Mouse (Mus musculus) layer of hippocampus, adult 2 months (tissue): Measurements from ENCODE around the gene Nedd4. TPM values are rescaled to one million over a fixed set of nuclear protein-coding genes. Genes with fewer than 3 reads are reported as not detected.

Experiments
- DNase-seq, 2 experiments: peaks; one replicate each; pipeline ENCODE4 v3.0.0; 2022; ENCODE audit warnings: low spot score in 2 of 2
- H3K27ac ChIP-seq: fragments of 200-600 bp; 2 replicates; pipeline ENCODE4 v1.8.1; 2022
- H3K4me3 ChIP-seq: fragments of 200-600 bp; 2 replicates; pipeline ENCODE4 v1.8.1; 2022; ENCODE audit warnings: mild to moderate bottlenecking
- CTCF ChIP-seq: fragments of 200-600 bp; conservative IDR thresholded peaks from 2 replicates; pipeline ENCODE4 v1.8.1; 2022; ENCODE audit warnings: antibody characterized with exemption, mild to moderate bottlenecking, moderate library complexity
- long read RNA-seq, 2 experiments: library from polyadenylated mRNA; stranded (forward); transcript quantifications; one replicate each; pipeline ENCODE4 v2.0.0; 2021; ENCODE audit warnings: borderline mapping rate in 2 of 2
- total RNA-seq, 2 experiments: library from RNA; stranded (reverse); gene quantifications; 2 replicates each; pipeline ENCODE4 v1.2.3; 2021

Gene Nedd4
- 100 to 1,000 TPM; 298 to 301 TPM for total RNA-seq
- long read RNA-seq, experiment 1, full-length matches to known transcripts = 99 of 127 reads
- long read RNA-seq, experiment 1, partial matches to known transcripts = 14 of 127 reads
- long read RNA-seq, experiment 1, other reads (novel, unspliced or antisense) = 14 of 127 reads
- long read RNA-seq, experiment 2, full-length matches to known transcripts = 163 of 205 reads
- long read RNA-seq, experiment 2, partial matches to known transcripts = 40 of 205 reads
- long read RNA-seq, experiment 2, other reads (novel, unspliced or antisense) = 2 of 205 reads

DNA sequence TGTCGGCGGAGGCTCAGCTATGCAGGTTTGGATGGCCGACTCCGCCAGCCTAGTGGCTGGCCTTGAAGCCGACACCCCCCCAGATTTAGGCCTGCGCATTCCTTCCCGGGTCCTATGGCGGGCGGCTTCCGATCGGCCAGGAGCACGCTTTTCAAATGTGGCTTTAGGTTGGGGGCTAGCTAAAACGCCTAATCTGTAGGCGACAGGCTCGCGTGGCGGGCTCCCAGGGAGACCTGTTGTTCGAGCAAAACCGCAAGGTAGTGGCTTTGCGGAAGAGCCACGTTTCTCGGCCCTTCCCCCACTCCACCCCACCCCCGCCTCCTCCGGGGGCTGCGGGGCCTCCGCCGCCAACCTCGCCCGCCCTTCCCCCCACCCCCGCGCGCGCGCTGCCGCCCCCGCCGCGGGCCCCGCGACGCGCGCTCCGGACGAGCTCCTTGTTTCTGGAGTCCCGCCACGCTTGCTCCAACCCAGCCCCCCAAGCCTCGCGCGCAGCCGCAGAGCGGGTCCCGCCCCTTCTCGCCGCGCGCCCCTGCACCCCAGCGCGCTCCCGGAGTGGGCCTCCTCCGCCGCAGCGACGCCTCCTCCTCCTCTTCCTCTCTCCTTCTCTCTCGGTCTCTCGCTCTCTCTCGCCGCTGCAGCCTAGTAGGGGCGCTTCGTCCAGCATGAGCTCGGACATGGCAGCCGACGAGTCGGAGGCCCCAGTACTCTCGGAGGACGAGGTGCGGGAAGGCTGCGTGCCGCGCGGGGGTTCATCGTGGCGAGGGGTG, at the start of gene Nedd4:
Nedd4 (plus strand) TSS at position 452 of the 767 bp plus-strand sequence.
- TF ChIP-seq CTCF = peak; percentile 33
- Histone ChIP-seq H3K4me3 (peak within 1 kb of the TSS; percentile 90), H3K27ac (peak within 1 kb of the TSS; percentile 100)
- DNase-seq = peak; percentile 95 to 97

DNA sequence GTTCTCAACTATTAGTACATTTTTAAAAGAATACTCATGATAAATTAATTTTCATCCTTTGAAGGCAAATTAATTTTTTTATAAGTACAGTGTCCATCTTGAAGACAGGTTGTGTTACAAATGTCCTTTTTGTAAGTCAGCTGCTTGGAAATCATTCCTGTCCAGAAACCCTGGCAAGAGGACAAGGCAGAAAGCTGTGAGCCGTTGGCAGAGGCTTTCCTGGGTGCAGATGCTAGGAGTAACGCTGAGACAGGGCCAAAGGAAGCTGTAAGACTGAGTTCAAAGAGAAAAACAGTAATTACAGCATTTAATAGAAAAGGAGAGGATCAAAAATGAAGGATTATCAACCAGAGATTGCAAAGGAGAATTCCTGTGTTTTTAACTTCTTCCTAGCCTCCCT, 48.3 kb upstream of the Nedd4 start:
- 0 out of 2 replicates have a peak overlapping the region, but pooled peaks have one; percentile 14 for H3K27ac ChIP-seq
- no peak for TF ChIP-seq CTCF
- H3K4me3 ChIP-seq = no peak overlapping the region
- no peak for DNase-seq

DNA sequence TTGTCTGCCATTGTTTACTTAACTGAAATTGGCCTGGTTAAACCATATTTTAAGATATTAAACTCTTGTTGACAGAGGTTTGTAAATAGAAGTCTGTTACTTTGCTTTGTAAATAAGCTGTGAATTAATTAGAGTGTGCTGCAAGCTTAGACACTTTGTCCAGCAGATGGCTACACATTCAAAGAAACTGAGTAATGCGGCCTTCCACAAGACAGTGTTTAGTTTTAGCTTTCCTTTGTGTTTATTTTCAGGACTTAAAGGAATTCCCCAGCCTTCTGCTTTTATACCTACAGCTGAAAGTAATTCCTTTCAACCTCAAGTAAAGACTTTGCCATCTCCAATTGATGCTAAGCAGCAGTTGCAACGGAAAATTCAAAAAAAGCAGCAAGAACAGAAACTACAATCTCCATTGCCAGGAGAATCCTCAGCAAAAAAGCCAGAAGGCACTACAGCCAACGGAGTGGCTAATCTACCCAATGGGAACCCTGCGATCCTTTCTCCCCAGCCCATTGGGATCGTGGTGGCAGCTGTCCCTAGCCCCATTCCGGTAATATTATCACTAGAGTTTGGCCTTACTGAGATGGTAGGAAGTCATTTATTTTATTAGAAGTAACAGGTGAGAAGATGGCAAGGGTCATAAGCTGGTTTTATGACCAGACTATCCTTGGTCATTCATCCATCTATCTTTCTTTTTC, 47.2 kb upstream of the Nedd4 start:
- peak overlapping the region; percentile 32; the same call in 1 of the 2 replicates for H3K27ac ChIP-seq

DNA sequence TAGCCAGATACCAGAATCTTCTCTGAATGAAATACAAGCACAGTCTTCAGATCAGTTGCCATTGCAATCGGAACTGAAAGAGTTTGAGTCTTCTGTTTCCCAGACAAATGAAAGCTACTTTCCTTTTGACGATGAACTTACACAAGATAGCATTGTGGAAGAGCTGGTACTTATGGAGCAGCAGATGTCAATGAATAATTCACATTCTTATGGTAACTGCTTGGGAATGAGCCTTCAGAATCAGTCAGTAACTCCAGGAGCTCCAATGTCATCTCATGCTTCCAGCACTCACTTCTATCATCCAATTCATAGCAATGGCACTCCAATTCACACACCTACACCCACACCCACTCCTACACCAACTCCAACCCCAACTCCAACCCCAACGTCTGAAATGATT, 44.1 kb upstream of the Nedd4 start:
- TF ChIP-seq CTCF = no peak
- H3K4me3 ChIP-seq = no peak overlapping the region
- DNase-seq = no peak
- no peak overlapping the region for H3K27ac ChIP-seq

More for the DNA sequence above, 47.2 kb upstream of the Nedd4 start:
- no peak for DNase-seq
- peak; percentile 70 for TF ChIP-seq CTCF
- no peak overlapping the region for H3K4me3 ChIP-seq

DNA sequence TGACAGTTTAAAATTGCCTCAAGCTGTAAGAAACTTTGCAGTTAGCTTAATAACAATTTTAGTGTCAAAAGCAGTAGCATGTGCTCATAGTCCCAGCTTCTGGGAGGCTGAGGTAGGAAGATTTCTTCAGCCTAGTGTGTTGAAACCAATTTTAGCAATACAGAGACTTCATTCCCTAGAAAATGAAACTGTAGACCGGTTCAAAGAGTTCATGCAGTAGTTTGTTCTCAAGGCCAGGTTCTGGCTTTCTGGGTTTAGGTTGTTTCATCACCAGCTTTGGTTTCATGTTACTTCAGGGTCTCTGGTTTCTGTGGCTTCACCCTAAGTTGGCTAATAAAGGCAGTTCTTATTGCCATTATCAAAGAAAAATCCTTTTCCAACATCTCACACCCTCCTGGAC, 38.5 kb upstream of the Nedd4 start:
- DNase-seq = no peak
- TF ChIP-seq CTCF = no peak
- Histone ChIP-seq H3K27ac (no peak overlapping the region), H3K4me3 (no peak overlapping the region)

DNA sequence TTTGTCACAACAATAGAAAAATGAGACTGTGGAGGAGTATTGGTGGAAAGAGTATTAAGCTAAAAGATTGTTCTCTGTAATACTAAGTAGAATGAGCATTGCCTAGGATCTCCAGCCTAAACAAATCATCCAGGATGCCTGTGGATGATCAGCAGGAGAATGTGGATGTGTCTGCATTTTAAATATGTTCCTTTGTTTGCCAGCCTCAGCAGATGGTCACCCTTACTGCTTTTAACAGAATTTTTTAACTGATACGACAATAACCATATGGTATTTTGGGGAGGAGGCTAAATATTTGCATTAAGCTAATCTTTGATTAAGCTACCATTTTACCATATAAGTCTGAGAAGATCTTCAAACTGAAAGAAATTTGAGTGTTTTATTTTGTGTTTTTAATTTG, 34.5 kb upstream of the Nedd4 start:
- peak in 1 of 2 experiments; percentile 28 for DNase-seq
- no peak overlapping the region for H3K4me3 ChIP-seq
- no peak overlapping the region for H3K27ac ChIP-seq
- TF ChIP-seq CTCF = no peak

DNA sequence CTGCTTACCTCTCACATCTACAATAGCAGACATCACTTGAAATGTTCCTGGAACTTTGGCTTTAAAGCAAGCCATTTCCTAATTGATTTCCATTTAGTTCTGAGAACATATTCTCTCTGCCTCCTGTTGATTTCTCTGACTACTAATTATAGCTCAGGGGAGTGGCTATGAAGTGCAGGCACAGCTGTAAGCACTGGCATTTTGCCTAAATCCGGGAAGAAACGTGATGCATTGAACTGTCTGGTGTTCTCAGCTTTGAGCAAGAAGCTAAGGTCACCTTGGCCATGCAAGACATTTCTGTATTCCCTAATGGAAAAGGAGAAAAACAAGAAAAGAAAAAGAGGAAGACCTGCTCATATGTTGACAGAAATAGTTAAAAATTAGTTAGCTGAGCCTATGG, 33.6 kb upstream of the Nedd4 start:
- H3K4me3 ChIP-seq = no peak overlapping the region
- peak in 1 of 2 experiments; percentile 39 for DNase-seq
- H3K27ac ChIP-seq = no peak overlapping the region
- TF ChIP-seq CTCF = no peak

DNA sequence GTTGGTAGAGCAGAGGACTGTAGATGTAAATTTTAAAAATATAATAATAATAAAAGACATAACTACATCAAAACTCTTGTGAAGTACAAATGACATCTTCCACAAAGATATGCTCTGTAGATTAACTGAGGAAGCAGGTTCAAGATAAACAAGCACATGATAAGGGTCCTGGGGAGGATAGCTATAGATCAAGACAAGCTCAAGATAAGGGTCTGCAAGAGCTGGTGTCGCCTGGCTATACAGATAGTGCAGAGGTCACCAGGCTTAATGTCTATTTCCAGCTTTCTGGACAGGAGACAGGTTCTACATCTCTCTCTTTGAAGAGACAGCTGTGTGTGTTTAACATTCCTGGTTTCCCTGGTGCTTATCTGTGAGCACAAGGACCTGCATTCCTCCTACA, 29.9 kb upstream of the Nedd4 start:
- no peak for DNase-seq
- no peak for TF ChIP-seq CTCF
- Histone ChIP-seq H3K4me3 (no peak overlapping the region), H3K27ac (no peak overlapping the region)

DNA sequence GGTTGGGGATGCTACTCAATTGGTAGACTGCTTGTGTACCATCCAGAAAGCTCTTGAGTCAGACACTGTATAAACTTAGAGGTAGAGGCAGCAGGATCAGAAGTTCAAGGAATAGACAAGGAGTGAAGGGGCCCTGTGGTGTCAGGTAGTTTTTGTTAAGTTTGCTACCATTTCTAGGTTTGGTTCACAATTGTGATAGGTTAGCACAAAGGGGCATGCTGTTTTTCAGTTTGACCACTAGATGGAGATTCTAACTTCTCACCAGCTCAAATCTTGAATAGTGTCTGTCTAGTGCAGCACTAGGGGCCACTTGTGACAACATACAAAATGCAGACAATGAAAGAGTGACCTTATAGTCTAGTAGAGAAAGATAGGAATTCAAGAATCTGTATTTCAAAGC, 27.0 kb upstream of the Nedd4 start:
- peak; percentile 96 for TF ChIP-seq CTCF
- Histone ChIP-seq H3K27ac (no peak overlapping the region), H3K4me3 (no peak overlapping the region)
- no peak for DNase-seq

DNA sequence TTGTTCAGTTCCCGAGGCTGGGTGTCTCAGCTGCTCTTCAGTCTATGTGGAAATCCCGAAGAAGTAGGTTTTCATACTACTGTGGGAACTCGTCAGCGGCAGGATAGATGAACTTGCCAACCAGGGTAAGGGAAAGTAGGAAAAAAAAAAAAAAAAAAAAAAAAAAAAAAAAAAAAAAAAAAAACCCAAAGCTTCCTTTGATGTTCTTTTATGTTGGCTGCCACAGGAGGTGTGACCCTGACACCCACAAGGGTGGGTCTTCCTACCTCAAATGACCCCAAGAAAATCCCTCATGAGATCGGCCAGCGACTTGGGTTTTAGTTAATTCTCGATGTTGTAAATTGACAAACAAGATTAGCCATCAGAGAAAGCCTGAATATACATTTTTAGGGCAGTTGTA, 25.6 kb upstream of the Nedd4 start:
- Histone ChIP-seq H3K27ac (no peak overlapping the region), H3K4me3 (no peak overlapping the region)
- DNase-seq = no peak
- no peak for TF ChIP-seq CTCF

DNA sequence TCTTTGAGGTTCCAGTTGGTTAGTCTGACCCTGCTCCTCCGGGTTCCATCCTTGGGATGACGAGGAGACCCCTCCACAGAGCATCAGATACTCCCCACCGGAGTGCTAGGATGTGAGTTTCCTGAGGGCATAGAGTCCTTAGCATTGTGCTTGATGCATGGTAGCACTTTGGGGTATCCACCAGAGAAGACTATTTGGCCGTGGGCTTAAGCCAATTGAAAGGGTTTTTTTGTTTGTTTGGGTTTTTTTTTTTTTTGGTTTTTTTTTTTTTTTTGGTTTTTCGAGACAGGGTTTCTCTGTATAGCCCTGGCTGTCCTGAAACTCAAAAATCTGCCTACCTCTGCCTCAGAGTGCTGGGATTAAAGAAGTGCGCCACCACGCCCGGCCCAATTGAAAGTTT, 24.9 kb upstream of the Nedd4 start:
- H3K4me3 ChIP-seq = no peak overlapping the region
- no peak for DNase-seq
- TF ChIP-seq CTCF = no peak
- no peak overlapping the region for H3K27ac ChIP-seq

DNA sequence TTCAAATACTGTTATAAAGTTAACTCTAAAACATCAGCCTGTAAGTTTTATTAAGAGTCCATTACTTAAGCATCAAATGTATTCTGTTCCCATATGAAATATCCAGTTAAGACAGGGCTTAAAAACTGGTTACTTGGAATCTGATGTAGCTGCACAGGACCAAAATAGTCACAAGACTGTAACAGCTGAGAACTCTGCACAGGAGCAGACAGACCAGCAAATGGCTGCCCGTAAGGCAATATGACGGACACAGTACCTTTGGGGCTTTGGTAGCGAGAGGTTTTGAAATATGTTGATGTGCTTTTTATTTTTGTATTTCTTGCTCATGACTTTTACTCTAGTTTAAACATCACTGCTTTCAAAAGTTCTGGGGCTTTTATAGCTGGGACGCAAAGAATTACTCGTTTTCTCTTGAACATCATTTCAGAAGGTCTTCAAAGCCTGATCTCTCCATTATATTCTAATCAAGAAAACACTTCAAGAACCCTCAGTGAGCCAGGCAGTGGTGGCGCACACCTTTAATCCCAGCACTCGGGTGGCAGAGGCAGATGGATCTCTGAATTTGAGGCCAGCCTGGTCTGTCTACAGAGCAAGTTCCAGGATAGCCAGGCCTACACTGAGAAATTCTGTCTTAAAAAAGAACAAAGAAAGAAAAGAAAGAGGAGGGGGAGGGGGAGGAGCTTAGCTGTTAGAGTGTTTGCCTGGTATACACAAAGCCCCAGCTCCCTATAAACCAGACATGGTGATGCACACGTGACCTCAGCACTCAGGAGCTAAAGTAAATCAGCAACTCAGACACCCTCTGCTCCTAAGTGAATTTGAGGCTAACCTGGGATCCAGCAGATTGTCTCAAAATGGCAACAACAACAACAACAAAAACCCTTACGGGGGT, 22.9 kb upstream of the Nedd4 start:
- Histone ChIP-seq H3K4me3 (peak overlapping the region; percentile 49), H3K27ac (peak overlapping the region; percentile 90)
- TF ChIP-seq CTCF = no peak
- no peak for DNase-seq
